Mouse (Mus musculus) heart, adult 2 months (tissue): ENCODE data around the gene Slc25a54.

Experiments
- CTCF ChIP-seq: fragments of 200-600 bp; IDR thresholded peaks from 2 replicates; pipeline ENCODE4 v1.8.1; 2022; ENCODE audit warnings: antibody characterized with exemption, mild to moderate bottlenecking, moderate library complexity
- POLR2A ChIP-seq: fragments of 200-500 bp; IDR thresholded peaks from 2 replicates; pipeline ENCODE4 v1.6.1; 2011; ENCODE audit warnings: mild to moderate bottlenecking, low read depth, low read length, control low read depth; ENCODE audit not compliant: insufficient read depth

DNA sequence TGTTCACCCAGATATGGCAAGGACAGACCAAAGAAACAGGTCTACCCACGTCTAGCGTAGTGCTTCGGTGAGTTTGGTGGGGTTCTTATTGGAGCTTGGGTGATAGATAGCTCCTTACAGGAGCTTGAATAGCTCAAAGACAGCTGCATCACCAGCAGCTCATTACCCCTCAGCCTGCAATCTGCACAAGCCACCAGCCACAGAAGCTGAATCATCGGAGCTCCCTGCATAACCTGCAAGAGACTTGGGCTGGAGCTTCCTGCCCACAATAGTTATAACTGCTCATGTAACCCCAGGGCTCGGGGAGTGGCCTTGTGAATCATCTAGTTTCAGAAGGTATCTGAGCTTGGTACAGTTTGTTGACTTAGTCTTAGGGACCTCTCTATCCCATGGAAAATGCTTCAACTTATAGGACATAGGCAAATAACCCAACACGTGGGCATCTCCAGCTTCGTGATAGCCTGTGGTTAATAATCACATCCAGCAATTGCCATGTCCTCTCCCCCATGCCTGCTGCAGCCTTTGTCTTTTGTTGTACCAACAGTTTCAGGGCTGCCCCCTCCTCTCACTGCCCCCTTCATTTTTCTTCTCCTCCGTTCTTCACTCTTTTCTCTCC lies 85.1 kb downstream of the Slc25a54 start:
- TF ChIP-seq POLR2A = no peak
- TF ChIP-seq CTCF = no peak
